Mouse (Mus musculus) olfactory bulb, adult 2 months (tissue): ENCODE data around the gene Igfbp7.
"Not testable (repeated sequence)": the region's sequence is repeated elsewhere in the genome, so short reads cannot be mapped to it uniquely, and the experiment has no call there.

ENCODE experiments used
- CTCF ChIP-seq: fragments of 200-500 bp; IDR thresholded peaks from 2 replicates; pipeline ENCODE4 v1.5.1; 2012; ENCODE audit warnings: low read depth, mild to moderate bottlenecking, low read length, moderate library complexity; ENCODE audit not compliant: insufficient read depth
- POLR2A ChIP-seq: fragments of 200-500 bp; IDR thresholded peaks from 2 replicates; pipeline ENCODE4 v1.6.1; 2012; ENCODE audit warnings: mild to moderate bottlenecking, low read depth, low read length, moderate library complexity; ENCODE audit not compliant: insufficient read depth

DNA sequence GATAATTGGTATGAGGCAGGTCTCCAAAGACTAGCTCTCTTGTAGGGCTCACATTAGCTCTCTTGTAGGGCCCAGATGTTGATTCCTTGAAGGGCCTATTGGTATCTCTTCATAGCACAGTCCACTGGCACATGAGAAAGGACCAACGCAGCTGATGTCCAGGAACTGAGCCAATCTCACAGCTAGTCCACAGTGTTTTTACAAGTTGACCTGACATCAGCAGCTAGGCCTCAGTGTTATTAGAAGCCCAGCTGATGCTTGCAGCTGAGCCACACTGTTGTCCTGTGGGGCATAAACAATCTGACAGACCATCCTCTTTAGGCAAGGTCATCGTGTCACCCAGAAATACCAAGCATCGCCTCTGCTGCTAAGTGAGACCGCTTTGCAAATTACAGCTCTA, 11.7 kb upstream of the Igfbp7 start:
- TF ChIP-seq CTCF, POLR2A: not testable (repeated sequence)
